Mouse (Mus musculus) embryonic facial prominence, embryonic 14.5 days (tissue): ENCODE measurements at regions not wholly inside any gene's neighbourhood (a gene's known extent, or its start where the extent isn't known, plus 50 kb on each side); places are given as distances from the start of the nearest gene placed in this dataset.

Experiments used
- ATAC-seq: fragments of 200-750 bp; cut with Nextera tagmentation; 2 replicates; pipeline ENCODE4 v1.8.0; 2017; ENCODE audit warnings: low read depth, moderate number of reproducible peaks, moderate TSS enrichment
- DNase-seq: peaks from one replicate; pipeline ENCODE4 v3.0.0-alpha.2; 2015; ENCODE audit warnings: low spot score
- H3K27ac ChIP-seq: fragments of 300-500 bp; sonication (generic); replicated peaks from 2 replicates; pipeline ENCODE4 v1.5.1; 2014; ENCODE audit warnings: low read depth, mild to moderate bottlenecking, low read length, moderate library complexity
- H3K27me3 ChIP-seq: fragments of 300-500 bp; sonication (generic); replicated peaks from 2 replicates; pipeline ENCODE4 v1.6.1; 2014; ENCODE audit warnings: low read length; ENCODE audit not compliant: control insufficient read depth, insufficient read depth
- H3K36me3 ChIP-seq: fragments of 300-500 bp; sonication (generic); 2 replicates; pipeline ENCODE4 v1.6.1; 2014; ENCODE audit warnings: low read length, mixed read lengths; ENCODE audit not compliant: control insufficient read depth, insufficient read depth
- H3K4me1 ChIP-seq: fragments of 300-500 bp; sonication (generic); 2 replicates; pipeline ENCODE4 v1.6.1; 2014; ENCODE audit warnings: antibody characterized with exemption, low read length; ENCODE audit not compliant: control insufficient read depth, insufficient read depth
- H3K4me2 ChIP-seq: fragments of 300-500 bp; sonication (generic); 2 replicates; pipeline ENCODE4 v1.6.1; 2014; ENCODE audit warnings: low read depth, mild to moderate bottlenecking, low read length, moderate library complexity, mixed read lengths
- H3K4me3 ChIP-seq: fragments of 300-500 bp; sonication (generic); 2 replicates; pipeline ENCODE4 v1.5.1; 2014; ENCODE audit warnings: low read depth, mild to moderate bottlenecking, low read length
- H3K9ac ChIP-seq: fragments of 300-500 bp; sonication (generic); 2 replicates; pipeline ENCODE4 v1.6.1; 2014; ENCODE audit warnings: low read depth, mild to moderate bottlenecking, low read length, moderate library complexity, mixed read lengths
- H3K9me3 ChIP-seq: fragments of 300-500 bp; sonication (generic); 2 replicates; pipeline ENCODE4 v1.6.1; 2016; ENCODE audit warnings: low read length; ENCODE audit not compliant: control insufficient read depth
- WGBS: fragments of 180-500 bp; shearing (Covaris S2); extraction: QIAGEN DNeasy Blood & Tissue Kit; methylation state at CpG from one replicate; pipeline ENCODE4 v1.1.7; 2014; 5-methylcytosine and 5-hydroxymethylcytosine counted together

GRCm38 (mm10) chr1:92264941-92265340, 69.4 kb upstream of the Hdac4 start:
- Histone ChIP-seq H3K36me3 (no peaks in the 10 kb centered on the region), H3K27me3 (no peaks in the 10 kb centered on the region), H3K4me2 (no peak overlapping the region), H3K4me1 (no peaks in the 10 kb centered on the region), H3K9me3 (no peaks in the 10 kb centered on the region), H3K9ac (no peak overlapping the region), H3K27ac (no peak overlapping the region), H3K4me3 (no peak overlapping the region)
- DNase-seq (no peak), ATAC-seq (no peak)
- 86% methylated on average over 4 of the region's 4 CpGs for WGBS

DNA sequence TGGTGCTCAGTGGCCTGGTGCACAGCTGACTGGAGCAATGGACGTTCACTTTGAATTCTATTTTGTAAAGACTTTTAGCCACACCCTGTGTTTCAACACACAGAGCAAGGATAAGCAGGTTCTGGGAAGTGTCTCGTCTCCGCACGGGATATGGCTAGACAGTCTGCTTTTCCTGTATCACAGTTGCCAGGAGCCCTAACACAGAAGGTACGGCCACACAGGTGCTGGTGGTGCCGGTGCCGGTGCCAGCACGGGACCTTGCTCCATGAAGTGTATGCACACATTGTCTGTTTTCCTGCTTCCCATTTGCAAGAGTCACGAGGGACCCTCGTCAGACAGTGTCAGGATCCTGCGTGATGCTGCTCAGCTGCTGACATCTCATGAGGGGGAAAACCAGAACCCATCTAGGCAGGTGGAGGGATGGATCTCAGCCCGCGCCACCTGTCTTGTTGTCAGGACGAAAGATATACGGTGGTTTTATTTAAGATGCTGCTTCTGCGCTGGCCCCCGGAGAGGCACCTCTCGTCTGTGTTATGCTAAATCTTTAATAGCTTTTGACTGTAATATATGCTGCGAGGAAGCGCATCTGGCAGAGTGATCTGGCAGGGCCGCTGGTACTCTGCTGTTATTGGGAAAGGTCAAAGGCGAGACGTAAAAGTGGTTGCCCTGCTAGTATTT, 64.4 kb upstream of the Hdac4 start:
- 65% methylated on average over 23 of the region's 23 CpGs for WGBS

GRCm38 (mm10) chr1:92258026-92258425, 62.5 kb upstream of the Hdac4 start:
- Histone ChIP-seq H3K36me3 (no peaks in the 10 kb centered on the region), H3K27me3 (no peaks in the 10 kb centered on the region), H3K9me3 (no peaks in the 10 kb centered on the region), H3K9ac (no peak overlapping the region), H3K27ac (no peak overlapping the region), H3K4me3 (no peak overlapping the region), H3K4me1 (no peaks in the 10 kb centered on the region), H3K4me2 (no peak overlapping the region)
- ATAC-seq (no peak), DNase-seq (peak; percentile 39)

More for the DNA sequence above, 64.4 kb upstream of the Hdac4 start:
- H3K4me1 ChIP-seq = no peaks in the 10 kb centered on the region
- H3K4me3 ChIP-seq = no peak overlapping the region
- H3K9me3 ChIP-seq = no peaks in the 10 kb centered on the region
- DNase-seq (no peak), ATAC-seq (no peak)
- H3K9ac ChIP-seq = no peak overlapping the region
- no peak overlapping the region for H3K27ac ChIP-seq
- H3K4me2 ChIP-seq = no peak overlapping the region
- no peaks in the 10 kb centered on the region for H3K27me3 ChIP-seq
- H3K36me3 ChIP-seq = no peaks in the 10 kb centered on the region

DNA sequence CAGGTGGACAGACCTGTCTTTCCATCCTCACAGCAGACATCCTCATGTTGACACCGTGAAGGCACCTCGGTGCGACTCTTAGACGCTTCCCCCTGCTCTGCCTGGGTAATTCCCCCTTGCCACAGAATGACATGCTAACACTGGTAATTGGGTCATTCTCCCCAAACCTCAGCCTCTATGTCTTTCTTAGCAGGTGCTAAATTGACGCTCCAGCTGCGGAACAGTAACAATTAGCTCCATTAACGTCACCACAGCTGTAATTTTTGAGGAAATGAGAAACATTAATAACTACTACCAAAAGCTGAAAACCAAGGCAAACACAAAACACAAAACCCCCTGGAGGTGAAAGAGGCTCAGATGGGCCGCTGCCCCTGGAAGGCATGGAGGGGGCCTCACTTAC, 57.6 kb upstream of the Hdac4 start:
- no peak for DNase-seq
- no peak overlapping the region for H3K27ac ChIP-seq
- 69% methylated on average over 8 of the region's 8 CpGs for WGBS
- no peak for ATAC-seq
- no peaks in the 10 kb centered on the region for H3K36me3 ChIP-seq
- H3K9me3 ChIP-seq = no peaks in the 10 kb centered on the region
- H3K4me2 ChIP-seq = no peak overlapping the region
- H3K4me1 ChIP-seq = no peaks in the 10 kb centered on the region
- no peak overlapping the region for H3K9ac ChIP-seq
- no peak overlapping the region for H3K4me3 ChIP-seq
- no peaks in the 10 kb centered on the region for H3K27me3 ChIP-seq

DNA sequence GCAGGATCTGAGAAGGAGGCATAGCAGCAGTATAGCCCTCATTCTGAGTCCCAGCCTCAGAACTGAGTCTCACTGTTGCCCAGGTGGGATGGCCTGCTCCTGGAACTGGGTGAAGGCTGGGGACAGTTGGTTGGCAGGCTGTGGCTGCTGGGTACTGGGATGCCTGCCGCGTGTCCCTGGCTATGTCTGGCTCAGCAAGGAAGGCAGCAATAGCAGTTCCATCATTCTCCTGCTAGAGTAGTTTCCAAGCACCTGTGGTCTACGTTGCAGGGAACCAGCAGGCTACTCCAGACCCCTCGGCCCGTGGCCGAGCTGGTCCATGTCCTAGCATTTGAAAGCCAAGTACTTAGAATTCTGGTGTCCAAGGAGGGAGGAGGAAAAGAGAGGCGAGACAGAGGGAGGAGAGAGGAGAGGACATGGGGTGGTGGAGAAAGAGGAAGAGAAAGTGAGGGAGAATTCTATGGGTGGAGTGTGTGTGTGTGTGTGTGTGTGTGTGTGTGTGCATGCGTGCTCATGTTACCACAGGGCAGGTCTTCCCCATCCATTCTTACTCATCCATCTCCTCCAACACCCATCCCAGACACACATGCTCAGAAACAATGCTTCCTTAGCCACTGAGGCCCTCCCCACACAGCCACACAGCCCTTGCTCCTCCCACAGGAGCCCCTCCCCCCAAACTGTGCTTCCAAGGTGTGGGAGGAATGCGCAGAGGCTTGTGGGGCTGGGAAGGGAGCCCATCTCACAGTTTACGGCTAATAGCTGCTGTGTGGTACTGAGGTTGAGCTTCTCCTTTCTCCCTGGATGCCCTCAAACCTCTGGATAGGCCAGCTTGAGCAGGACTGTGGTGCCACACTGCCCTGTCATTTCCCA, 55.3 kb upstream of the Hdac4 start:
- Histone ChIP-seq H3K4me2 (no peak overlapping the region), H3K4me3 (no peak overlapping the region), H3K27me3 (no peaks in the 10 kb centered on the region), H3K36me3 (no peaks in the 10 kb centered on the region), H3K4me1 (no peaks in the 10 kb centered on the region), H3K9ac (no peak overlapping the region), H3K9me3 (no peaks in the 10 kb centered on the region), H3K27ac (no peak overlapping the region)
- WGBS = 74% methylated on average over 10 of the region's 10 CpGs
- DNase-seq (no peak), ATAC-seq (no peak)
